Mouse (Mus musculus) cerebellum, adult 8-10 months (tissue): ENCODE data around the gene Cd248.

Source experiments
- DNase-seq: peaks from one replicate; pipeline ENCODE4 v3.0.0; 2022

Gene Cd248

DNA sequence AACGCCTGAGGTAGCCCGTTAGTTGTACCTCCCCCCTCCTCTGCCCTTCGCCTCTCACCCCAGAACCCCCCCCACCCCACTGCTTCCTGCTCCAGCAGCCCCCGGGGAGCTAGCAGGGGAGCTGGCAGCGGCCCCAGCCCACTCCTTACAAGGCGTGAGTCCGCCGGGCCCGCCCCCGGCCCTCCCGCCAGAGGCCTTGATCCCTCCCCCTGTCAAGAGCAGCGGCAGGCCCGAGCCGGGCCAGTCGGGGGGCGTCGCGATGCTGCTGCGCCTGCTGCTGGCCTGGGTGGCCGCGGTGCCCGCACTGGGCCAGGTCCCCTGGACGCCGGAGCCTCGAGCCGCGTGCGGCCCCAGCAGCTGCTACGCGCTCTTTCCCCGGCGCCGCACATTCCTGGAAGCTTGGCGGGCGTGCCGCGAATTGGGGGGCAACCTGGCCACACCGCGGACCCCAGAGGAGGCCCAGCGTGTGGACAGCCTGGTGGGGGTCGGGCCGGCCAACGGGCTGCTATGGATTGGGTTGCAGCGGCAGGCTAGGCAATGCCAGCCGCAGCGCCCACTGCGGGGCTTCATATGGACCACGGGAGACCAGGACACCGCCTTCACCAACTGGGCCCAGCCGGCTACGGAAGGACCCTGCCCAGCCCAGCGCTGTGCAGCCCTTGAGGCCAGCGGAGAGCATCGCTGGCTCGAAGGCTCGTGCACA, at the start of gene Cd248:
Gene Cd248 (plus strand): TSS at position 212 of the 703 bp plus-strand sequence.
- DNase-seq: no peak

DNA sequence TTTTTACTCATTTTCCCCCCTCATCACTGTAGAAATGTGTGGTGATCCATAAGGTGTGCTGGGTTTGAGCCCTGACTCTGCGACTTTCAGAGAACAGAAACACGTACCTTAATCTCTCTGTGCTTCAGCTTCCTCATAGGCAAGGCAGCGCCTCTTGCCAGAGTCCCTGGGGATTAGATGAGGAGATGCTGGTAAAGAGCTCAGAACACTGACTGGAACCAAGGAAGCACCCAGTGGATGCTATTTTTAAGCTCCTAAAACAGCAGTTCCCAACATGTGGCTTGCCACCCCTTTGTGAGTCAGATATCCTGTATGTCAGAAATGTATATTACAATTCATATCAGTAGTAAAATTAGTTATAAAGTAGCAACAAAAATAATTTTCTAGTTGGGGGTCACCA, 49.7 kb upstream of the Cd248 start:
- DNase-seq: no peak

- no peak for DNase-seq
Observed at GRCm38 (mm10) chr19:5021416-5021815, 46.5 kb upstream of the Cd248 start.

GRCm38 (mm10) chr19:5023621-5024479, 44.0 kb upstream of the Cd248 start, which contains the start of gene Slc29a2:
Slc29a2 (plus strand) TSS chr19:5023860.
- DNase-seq: peak; percentile 90

GRCm38 (mm10) chr19:5026111-5026510, 41.8 kb upstream of the Cd248 start:
- DNase-seq: no peak

DNA sequence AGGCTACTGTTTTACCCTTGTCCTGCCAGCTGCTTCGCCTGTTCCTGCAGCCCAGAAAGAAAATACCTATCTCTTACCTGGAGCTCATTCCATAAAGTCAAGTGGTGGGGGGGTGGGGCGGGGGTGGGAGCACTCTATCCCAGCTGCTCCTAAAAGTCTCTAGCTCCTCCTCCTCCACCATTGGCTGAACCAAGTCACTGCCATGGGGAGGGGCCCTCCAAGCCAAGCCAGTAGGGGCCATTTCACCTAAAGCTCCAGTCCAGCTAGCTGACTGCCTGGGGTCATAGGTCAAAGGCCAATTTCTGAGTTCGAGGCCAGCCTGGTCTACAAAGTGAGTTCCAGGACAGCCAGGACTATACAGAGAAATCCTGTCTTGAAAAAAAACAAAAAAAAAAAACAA, 35.2 kb upstream of the Cd248 start:
- DNase-seq: no peak

DNA sequence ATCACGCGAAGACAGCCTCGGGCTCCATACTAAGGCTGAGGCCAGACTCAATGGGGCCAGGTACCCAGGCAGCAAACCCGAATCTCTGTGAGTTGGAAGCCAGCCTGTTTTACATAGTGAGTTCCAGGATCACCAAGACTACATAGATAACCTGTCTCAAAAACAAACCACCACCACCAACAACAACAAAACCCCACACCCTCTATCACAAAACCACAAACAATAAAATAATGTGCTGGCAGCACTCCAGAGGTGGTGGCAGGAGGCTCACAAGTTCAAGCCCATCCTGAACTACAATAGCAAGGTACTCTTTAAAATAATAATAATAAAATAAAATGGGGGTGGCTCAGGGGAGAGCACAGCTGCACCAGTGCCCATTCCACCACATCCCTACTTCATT, 31.3 kb upstream of the Cd248 start:
- DNase-seq: no peak

DNA sequence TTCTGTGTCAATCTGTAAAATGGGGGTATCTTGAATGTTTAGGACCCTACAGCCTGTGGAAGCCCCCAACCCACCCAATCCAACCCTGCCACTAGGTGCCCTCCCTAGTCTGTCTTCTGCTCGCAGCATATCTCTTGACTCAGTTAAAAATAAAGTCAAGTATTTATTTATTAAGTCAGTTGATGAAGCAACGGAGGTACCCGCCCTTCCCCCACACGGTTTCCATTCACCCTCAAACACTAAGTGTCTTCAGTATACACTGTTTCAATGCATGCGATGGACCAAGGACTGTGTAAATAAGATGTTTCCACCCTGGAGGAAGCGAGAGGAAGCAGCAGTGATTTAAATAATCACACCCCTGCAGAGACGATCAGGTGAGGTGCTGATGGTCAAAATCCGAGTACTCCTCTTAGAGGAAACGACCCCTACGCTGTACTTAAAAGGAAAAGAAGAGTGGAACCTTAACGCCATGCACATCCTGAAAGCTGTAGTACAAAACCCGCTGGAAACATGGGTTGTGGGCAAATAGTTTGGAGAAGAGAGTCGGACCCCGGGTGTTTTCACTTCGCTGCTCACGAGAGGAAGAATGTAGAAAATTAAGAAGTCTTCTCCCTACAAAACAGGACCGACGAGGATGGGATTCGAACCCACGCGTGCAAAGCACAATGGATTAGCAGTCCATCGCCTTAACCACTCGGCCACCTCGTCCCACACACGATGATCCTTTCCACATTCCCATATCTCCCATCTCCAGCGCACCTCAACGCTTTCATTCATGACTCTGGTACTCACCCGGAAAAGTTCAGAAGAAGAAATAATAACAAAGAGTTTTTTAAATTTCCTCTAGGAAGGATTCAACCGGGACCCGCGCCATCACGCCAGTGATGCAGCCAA, 30.0 kb upstream of the Cd248 start:
- peak; percentile 95 for DNase-seq

DNA sequence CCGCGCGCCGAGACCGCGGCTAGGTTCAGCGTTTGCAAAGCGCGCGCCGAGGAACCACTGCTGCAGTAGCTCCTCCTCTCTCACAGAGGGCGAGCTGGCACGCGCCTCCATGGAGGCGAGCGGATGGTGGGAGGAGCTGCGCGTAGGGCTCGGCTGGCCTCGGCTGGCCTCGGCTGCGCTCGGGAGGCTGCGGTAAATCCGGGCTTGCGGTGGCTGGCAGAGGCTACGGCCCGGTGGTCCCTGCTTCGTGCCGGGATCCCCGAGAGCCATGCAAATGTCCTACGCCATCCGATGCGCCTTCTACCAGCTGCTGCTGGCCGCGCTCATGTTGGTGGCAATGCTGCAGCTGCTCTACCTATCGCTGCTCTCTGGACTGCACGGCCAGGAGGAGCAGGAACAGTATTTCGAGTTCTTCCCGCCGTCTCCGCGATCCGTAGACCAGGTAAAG, 29.1 kb upstream of the Cd248 start, which contains the start of the genes B4gat1 and AC124502.3:
Gene B4gat1 (plus strand): TSS at position 118 of the 448 bp plus-strand sequence.
Gene AC124502.3 (plus strand): TSS at position 183 of the 448 bp plus-strand sequence.
- peak; percentile 90 for DNase-seq

GRCm38 (mm10) chr19:5039301-5040114, 28.4 kb upstream of the Cd248 start:
- DNase-seq: no peak

GRCm38 (mm10) chr19:5040862-5041523, 26.9 kb upstream of the Cd248 start, which contains the start of gene Brms1:
Brms1 (plus strand) TSS chr19:5041354.
- DNase-seq: peak; percentile 80

- no peak for DNase-seq
Observed at GRCm38 (mm10) chr19:5041588-5041987, 26.3 kb upstream of the Cd248 start.

- no peak for DNase-seq
Observed at GRCm38 (mm10) chr19:5045531-5045930, 22.3 kb upstream of the Cd248 start.

- peak; percentile 27 for DNase-seq
Observed at GRCm38 (mm10) chr19:5048138-5049056, 19.5 kb upstream of the Cd248 start.

DNA sequence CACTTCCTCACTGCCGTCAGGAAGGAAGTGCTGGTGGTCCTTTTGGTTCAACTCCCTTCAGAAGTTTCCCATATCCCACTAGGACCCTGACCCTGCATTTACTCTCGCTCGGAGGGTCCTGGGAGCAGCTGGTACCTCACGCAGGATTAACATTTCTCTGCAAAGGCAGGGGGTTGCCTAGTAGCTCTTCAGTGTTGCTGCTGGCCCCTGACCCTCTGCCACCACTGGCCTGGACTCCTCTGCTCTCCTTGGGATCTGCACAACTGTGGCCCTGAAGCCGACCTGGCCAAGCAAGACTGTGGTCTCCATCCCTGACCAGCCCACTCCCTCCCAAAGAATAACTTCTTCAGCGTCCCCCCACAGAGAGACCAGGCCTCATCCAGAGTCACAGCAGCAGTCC, 18.6 kb upstream of the Cd248 start:
- no peak for DNase-seq

- peak; percentile 41 for DNase-seq
Observed at GRCm38 (mm10) chr19:5050047-5050905, 17.6 kb upstream of the Cd248 start, which contains the start of gene Rin1. Rin1 (plus strand) TSS chr19:5050481.

- peak; percentile 42 for DNase-seq
Observed at GRCm38 (mm10) chr19:5051031-5051430, 16.8 kb upstream of the Cd248 start.

DNA sequence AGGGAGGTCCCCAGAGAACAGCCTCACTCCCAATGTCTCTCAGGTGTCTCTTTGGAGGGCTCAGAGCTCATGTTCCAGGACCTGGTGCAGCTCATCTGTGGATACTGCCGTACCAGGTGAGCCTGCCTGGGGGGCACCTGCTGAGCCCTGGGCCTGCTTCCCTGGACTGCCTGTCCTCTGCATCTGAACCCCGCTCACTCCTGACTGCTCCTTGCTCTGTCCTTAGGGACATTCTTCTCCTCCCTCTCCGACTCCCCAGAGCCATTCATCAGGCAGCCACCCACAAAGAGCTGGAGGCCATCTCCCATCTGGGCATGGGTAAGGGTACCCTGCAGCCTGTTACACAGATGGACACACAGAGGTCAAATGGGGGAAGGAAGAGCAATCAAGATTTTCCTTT, 16.4 kb upstream of the Cd248 start:
- DNase-seq: no peak
